Mouse (Mus musculus) gastrocnemius, postnatal 25 days (tissue): Measurements from ENCODE around the gene Spata16. TPM values are rescaled to one million over a fixed set of nuclear protein-coding genes. Genes with fewer than 3 reads are reported as not detected.
A peak's percentile ranks its signal among the peaks of the same experiment; 100 is the strongest.

Source experiments
- DNase-seq: peaks from one replicate; pipeline ENCODE4 v3.0.0; 2022
- microRNA-seq, 2 experiments: library from miRNA; unstranded; fragments of <30 nt; microRNA quantifications; one replicate each; pipeline ENCODE4 v1.2.0; 2021; ENCODE audit warnings: borderline replicate concordance in 2 of 2
- total RNA-seq, 2 experiments: library from RNA; stranded (reverse); gene quantifications; 1 replicate in 1 of 2; 2 replicates in 1 of 2; pipeline ENCODE4 v1.2.3; 2021

Gene Spata16
- total RNA-seq, 2 experiments from 2014 or later = not detected

GRCm38 (mm10) chr3:26972105-26972504 lies 334.7 kb downstream of the Spata16 start:
- DNase-seq = no peak

- DNase-seq = peak; percentile 5
Observed at GRCm38 (mm10) chr3:26979603-26980002, 342.2 kb downstream of the Spata16 start.

GRCm38 (mm10) chr3:26980371-26980770 lies 343.0 kb downstream of the Spata16 start:
- no peak for DNase-seq

GRCm38 (mm10) chr3:26981979-26982623 lies 344.7 kb downstream of the Spata16 start:
- no peak for DNase-seq

GRCm38 (mm10) chr3:26983749-26984148 lies 346.3 kb downstream of the Spata16 start:
- DNase-seq = no peak

- no peak for DNase-seq
Observed at GRCm38 (mm10) chr3:27006844-27007243, 369.4 kb downstream of the Spata16 start.

GRCm38 (mm10) chr3:27027957-27028356 lies 390.5 kb downstream of the Spata16 start:
- no peak for DNase-seq

- no peak for DNase-seq
Observed at GRCm38 (mm10) chr3:27028526-27028925, 391.1 kb downstream of the Spata16 start.

GRCm38 (mm10) chr3:27030067-27030857 lies 392.8 kb downstream of the Spata16 start:
- no peak for DNase-seq

Small RNA genes lying within 50 kb of the gene (microRNA-seq; reads per million reads assigned to microRNA genes)
- gene Gm25773 (0 reads per million in 2 experiments), gene Gm44464 (0 reads per million in 2 experiments)
